Mouse (Mus musculus): Measurements from ENCODE around the gene Zfhx3.

GRCm38 (mm10) chr8:108554578-108555245 is 612.3 kb downstream of the Zfhx3 start:
- no peak for TF ChIP-seq CTCF (conservative IDR thresholded peaks at IDR 0.05; ENCODE audit: insufficient read depth, insufficient read length, low read depth, low read length)
- TF ChIP-seq POLR2A (IDR thresholded peaks at IDR 0.05; ENCODE audit: low read depth, low read length), result no peak

Measured in kidney, adult 2 months (tissue).